Mouse (Mus musculus): Measurements from ENCODE around the gene Ube2d3.
"Not testable (repeated sequence)": the region's sequence is repeated elsewhere in the genome, so short reads cannot be mapped to it uniquely, and the experiment has no call there.

Gene Ube2d3

GRCm38 (mm10) chr3:135436901-135437616 lies 890 bp upstream of the Ube2d3 start:
- no peak for DNase-seq (ENCODE audit: low read depth in 1 of 2, low spot score in 2 of 2)

- peak; percentile 84 to 96 for DNase-seq (ENCODE audit: low read depth in 1 of 2, low spot score in 2 of 2)
These were observed 573 bp downstream of the Ube2d3 start for GRCm38 (mm10) chr3:135438531-135438912.

DNA sequence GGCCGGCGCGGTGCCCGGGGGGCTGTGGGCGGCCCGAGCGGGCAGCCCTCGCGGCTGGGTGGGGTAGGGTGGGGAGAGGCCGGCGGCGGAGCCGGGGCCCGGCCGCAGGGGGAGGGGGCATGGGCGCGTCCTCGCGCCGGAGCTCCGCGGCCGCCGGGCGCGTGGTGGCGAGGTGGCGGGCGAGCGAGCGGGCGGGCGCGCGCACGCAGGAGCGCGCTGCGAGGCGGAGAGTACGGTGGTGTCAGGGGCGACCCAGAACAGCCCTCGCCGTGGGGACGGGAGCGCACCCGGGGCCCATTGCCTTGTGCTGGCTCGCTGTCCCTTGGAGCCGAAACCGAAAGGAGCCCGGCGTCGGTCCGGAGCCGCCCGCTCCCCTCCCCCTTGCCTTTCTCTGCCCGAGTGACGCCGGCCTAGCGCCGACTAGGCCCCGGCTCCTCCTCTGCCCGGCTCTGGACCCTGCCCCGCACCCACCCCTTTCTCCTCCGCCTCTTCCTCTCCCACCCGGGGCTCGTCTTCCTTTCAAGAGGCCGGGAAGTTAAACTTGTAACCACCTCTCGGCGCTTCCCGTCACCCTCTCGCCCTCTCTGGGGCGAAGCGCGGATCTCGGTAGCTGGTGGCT lies 1.1 kb downstream of the Ube2d3 start:
- peak; percentile 66 to 85 for DNase-seq (ENCODE audit: low read depth in 1 of 2, low spot score in 2 of 2)

DNA sequence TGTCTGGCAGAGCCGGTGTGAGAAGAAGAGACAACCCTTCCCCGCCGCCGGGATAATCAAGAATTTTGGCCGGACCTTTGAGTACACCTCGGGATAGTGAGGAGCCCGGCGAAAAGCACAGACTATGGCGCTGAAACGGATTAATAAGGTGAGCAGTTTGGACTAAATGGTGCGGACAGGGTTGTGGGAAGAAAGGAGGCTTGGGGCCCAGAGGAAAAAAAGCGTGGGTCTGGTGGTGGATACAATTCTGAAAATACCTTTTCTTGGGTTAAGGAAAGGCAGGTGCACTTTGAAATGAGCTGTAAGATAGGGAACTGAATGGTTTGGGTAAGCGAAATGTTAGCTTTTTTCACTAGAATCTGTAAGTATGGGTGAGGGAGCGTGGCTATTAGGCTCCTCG lies 1.7 kb downstream of the Ube2d3 start:
- no peak for DNase-seq (ENCODE audit: low read depth in 1 of 2, low spot score in 2 of 2)

- DNase-seq (ENCODE audit: low read depth in 1 of 2, low spot score in 2 of 2) = peak; percentile 43 to 49
These were observed 2.3 kb downstream of the Ube2d3 start for GRCm38 (mm10) chr3:135440221-135440620.

- DNase-seq (ENCODE audit: low read depth in 1 of 2, low spot score in 2 of 2) = no peak
These were observed 2.7 kb downstream of the Ube2d3 start for GRCm38 (mm10) chr3:135440621-135441020.

DNA sequence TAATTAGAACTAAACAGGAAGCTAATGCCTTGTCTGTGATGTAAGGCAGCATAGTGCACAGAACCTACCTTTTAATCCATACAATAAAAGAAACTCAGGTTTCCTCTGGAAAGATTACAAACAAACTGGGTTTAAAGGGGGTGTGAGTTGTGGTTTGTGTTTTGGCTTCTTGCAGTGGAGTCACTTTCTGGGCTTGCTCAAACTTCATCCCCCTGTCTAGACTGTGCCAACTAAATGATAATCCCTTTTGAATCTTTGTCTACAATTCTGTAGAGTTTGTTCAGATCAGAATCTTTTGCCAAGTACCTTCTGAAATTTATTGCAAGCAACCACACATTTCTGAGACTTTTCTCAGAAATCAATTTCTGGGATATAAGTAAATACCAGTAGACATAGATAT lies 7.0 kb downstream of the Ube2d3 start:
- no peak for DNase-seq (ENCODE audit: low read depth in 1 of 2, low spot score in 2 of 2)

DNA sequence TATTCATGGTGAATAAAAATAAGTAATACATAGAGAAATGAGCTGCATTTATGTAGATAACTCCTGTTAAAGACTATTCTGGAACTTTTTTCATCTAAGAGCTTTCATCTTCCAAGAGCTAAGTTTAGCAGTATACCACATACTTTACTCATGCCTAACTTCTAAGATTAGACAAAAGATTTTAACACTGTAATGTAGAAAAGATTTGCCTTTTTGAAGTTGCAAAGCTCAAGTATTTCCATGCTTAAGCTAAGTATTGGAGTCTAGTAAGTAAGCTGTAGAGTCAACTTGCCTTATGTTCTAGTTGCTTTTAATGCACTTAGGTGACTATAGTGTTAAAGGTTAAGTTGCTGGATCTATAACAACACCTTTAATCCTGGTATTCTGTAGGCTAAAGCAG lies 21.0 kb downstream of the Ube2d3 start:
- no peak for DNase-seq (ENCODE audit: low read depth in 1 of 2, low spot score in 2 of 2)

- DNase-seq (ENCODE audit: low read depth in 1 of 2, low spot score in 2 of 2) = no peak
These were observed 30.5 kb downstream of the Ube2d3 start for GRCm38 (mm10) chr3:135468402-135468801.

- no peak for DNase-seq (ENCODE audit: low read depth in 1 of 2, low spot score in 2 of 2)
These were observed 31.2 kb downstream of the Ube2d3 start for GRCm38 (mm10) chr3:135469146-135469545.

GRCm38 (mm10) chr3:135469974-135470373 lies 32.0 kb downstream of the Ube2d3 start:
- DNase-seq (ENCODE audit: low read depth in 1 of 2, low spot score in 2 of 2) = no peak

GRCm38 (mm10) chr3:135470823-135471222 lies 32.9 kb downstream of the Ube2d3 start:
- DNase-seq (ENCODE audit: low read depth in 1 of 2, low spot score in 2 of 2) = no peak

- DNase-seq (ENCODE audit: low read depth in 1 of 2, low spot score in 2 of 2) = no peak
These were observed 37.1 kb downstream of the Ube2d3 start for GRCm38 (mm10) chr3:135475025-135475424.

DNA sequence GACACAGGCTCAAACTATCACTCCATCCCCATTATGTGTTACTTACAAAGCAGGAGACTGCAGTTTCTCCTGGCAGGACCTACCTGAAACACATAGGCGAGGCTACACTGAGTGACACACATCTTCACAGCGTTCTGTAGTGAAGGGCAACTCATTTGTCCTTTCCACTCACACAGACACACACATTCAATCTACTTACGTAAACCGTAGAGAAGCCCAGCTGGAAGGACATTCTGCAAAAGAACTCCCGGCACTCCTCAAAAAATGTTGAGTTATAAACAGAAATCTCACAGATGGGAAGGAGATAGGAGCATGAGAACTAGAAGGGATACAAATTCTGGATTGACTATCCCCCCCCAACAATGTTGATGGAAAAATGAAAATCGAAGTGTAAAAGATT lies 38.3 kb downstream of the Ube2d3 start:
- no peak for DNase-seq (ENCODE audit: low read depth in 1 of 2, low spot score in 2 of 2)

- no peak for DNase-seq (ENCODE audit: low read depth in 1 of 2, low spot score in 2 of 2)
These were observed 39.0 kb downstream of the Ube2d3 start for GRCm38 (mm10) chr3:135476977-135477376.

DNA sequence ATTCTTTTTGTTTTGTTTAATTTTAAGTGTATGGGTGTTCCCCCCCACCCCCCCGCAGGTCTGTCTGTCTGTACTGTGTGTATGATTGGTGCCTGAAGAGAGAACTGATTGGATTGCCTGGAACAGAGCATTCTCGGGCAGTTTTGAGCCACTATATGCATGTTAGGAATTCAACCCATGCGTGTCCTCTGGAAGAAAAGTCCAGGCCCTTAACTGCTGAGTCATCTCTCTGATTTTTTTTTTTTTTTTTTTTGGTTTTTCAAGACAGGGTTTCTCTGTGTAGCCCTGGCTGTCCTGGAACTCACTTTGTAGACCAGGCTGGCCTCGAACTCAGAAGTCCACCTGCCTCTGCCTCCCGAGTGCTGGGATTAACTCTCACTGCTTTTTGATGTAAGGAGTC lies 41.1 kb downstream of the Ube2d3 start:
- DNase-seq (ENCODE audit: low read depth in 1 of 2, low spot score in 2 of 2) = not testable (repeated sequence)

DNA sequence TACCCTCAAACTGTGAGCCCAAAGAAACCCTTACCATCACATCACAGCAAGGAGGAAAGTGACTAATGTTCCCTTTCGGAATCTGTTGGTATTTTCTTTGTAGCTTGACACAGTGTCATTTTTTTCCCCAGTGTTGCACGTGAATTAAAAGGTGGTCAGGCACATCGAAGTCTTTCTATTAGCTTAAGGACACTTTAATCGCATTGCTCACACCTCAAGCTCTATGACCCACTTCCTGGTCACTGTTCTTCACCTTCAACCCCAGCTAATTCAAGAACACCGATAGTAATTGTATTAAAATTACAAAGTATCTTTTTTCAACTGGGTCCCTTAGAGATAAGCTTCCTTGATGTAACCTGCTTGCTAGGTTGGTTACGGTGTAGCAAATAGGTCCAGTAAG lies 42.8 kb downstream of the Ube2d3 start:
- DNase-seq (ENCODE audit: low read depth in 1 of 2, low spot score in 2 of 2) = no peak

DNA sequence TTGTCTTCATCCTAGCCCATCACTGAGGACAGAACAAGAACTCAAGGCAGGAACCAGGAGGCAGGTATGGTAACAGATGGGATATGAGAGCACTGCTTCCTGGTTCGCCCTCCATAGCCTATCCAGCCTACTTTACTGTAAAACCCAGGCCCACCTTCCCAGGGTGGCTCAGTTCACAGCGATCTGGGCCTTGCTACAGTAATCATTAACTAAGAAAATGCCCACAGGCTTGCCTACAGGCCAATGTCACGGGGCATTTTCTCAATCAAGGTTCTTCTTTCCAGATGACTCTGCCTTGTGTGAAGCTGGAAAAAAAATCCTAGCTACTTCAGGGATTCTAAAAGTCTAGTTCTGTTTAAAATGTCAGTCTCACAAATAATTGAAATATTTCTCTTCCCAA lies 43.7 kb downstream of the Ube2d3 start:
- DNase-seq (ENCODE audit: low read depth in 1 of 2, low spot score in 2 of 2) = no peak

DNA sequence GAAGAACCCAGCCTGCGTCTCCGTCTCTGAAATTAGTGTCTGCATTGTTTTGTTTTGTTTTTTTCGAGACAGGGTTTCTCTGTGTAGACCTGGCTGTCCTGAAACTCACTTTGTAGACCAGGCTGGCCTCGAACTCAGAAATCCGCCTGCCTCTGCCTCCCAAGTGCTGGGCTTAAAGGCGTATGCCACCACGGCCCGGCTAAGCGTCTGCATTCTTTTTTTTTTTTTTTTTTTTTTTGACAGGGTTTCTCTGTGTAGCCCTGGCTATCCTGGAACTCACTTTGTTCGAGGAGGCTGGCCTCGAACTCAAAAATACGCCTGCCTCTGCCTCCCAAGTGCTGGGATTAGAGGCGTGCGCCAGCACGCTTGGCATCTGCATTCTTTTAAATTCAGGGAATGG lies 46.7 kb downstream of the Ube2d3 start:
- not testable (repeated sequence) for DNase-seq (ENCODE audit: low read depth in 1 of 2, low spot score in 2 of 2)

- peak; percentile 36 to 58 for DNase-seq (ENCODE audit: low read depth in 1 of 2, low spot score in 2 of 2)
These were observed 47.4 kb downstream of the Ube2d3 start, which contains the start of gene Manba for GRCm38 (mm10) chr3:135485128-135485899. Manba (plus strand) TSS chr3:135485611.

GRCm38 (mm10) chr3:135485900-135486241 lies 47.9 kb downstream of the Ube2d3 start:
- no peak for DNase-seq (ENCODE audit: low read depth in 1 of 2, low spot score in 2 of 2)

GRCm38 (mm10) chr3:135486351-135486750 lies 48.4 kb downstream of the Ube2d3 start:
- DNase-seq (ENCODE audit: low read depth in 1 of 2, low spot score in 2 of 2) = no peak
